8 mouse cellular contexts compared by ENCODE assay signal in the genomic region with DNA sequence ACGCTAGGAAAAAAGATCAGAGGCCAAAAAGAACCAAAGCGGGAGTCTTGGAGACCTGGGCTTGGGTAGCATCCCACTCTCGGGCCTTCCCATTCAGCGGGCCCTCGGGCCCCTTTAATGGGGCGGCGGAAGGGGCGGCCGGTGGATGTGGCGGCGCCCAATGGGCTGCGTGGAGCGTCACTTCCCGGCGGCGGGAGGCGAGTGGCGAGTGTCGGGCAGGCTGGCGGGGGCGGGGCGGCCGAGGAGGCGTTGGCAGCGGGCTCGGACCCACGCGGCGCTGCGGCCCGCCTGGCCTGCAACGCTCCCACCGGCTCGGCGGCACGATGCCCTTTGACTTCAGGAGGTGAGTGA. TPM values are rescaled to one million over a fixed set of nuclear protein-coding genes. Genes with fewer than 3 reads are reported as not detected.
DNase-seq lines count a peak whose midpoint lies in the region; ATAC-seq and TF ChIP-seq lines count a peak whose summit lies in the region.

Ergic1 (plus strand) TSS at position 200 of the 351 bp plus-strand sequence.

- peak; percentile 25 for TF ChIP-seq POLR2A in ES-Bruce4 (IDR thresholded peaks at IDR 0.05; ENCODE audit: insufficient read depth, low read length)

- peak; percentile 91 for DNase-seq in cerebellum, adult 11 months
- DNase-seq in heart, postnatal 14 days: peak; percentile 95
- DNase-seq in large intestine, adult 2 months (ENCODE audit: low read depth, low spot score): peak; percentile 53
- peak; percentile 93 for DNase-seq in stomach, postnatal 0 days (ENCODE audit: low spot score)

- H3K4me3 ChIP-seq in ES-Bruce4 (ENCODE audit: low read depth, low read length): peak within 1 kb of the TSS; percentile 98
- peak within 1 kb of the TSS; percentile 91 for H3K4me3 ChIP-seq in forebrain, embryonic 15.5 days
- H3K4me3 ChIP-seq in liver, embryonic 16.5 days (ENCODE audit: low read depth, low read length): peak within 1 kb of the TSS; percentile 69
- peak within 1 kb of the TSS; percentile 89 for H3K4me3 ChIP-seq in neural tube, embryonic 12.5 days
- peak within 1 kb of the TSS; percentile 76 for H3K4me3 ChIP-seq in stomach, postnatal 0 days (ENCODE audit: low read depth, low read length)

- H3K4me2 ChIP-seq in forebrain, embryonic 15.5 days (replicated peaks): peak within 1 kb of the TSS; percentile 93
- peak within 1 kb of the TSS; percentile 94 for H3K4me2 ChIP-seq in liver, embryonic 16.5 days (ENCODE audit: low read depth, low read length)
- peak within 1 kb of the TSS; percentile 86 for H3K4me2 ChIP-seq in neural tube, embryonic 12.5 days (replicated peaks)
- H3K4me2 ChIP-seq in stomach, postnatal 0 days (replicated peaks; ENCODE audit: low read depth): peak within 1 kb of the TSS; percentile 92

- intact Hi-C loops in heart, postnatal 14 days (cut with DNase I): no loop called here

- peak within 1 kb of the TSS; percentile 90 for H3K27ac ChIP-seq in ES-Bruce4 (ENCODE audit: insufficient read depth, low read length)
- peak within 1 kb of the TSS; percentile 85 for H3K27ac ChIP-seq in forebrain, embryonic 15.5 days (replicated peaks)
- peak within 1 kb of the TSS; percentile 30; the same call in 1 of the 2 replicates for H3K27ac ChIP-seq in liver, embryonic 16.5 days (ENCODE audit: low read length)
- H3K27ac ChIP-seq in neural tube, embryonic 12.5 days: peak within 1 kb of the TSS; percentile 50; the same call in 1 of the 2 replicates
- peak within 1 kb of the TSS; percentile 2 for H3K27ac ChIP-seq in stomach, postnatal 0 days (replicated peaks)

- no peak for TF ChIP-seq EP300 in ES-Bruce4 (IDR thresholded peaks at IDR 0.05; ENCODE audit: insufficient read depth, low read depth, low read length)
- TF ChIP-seq EP300 in stomach, postnatal 0 days (optimal IDR thresholded peaks at IDR 0.05): no peak

- no peaks in the 10 kb centered on the region for H3K9me3 ChIP-seq in ES-Bruce4 (replicated peaks; ENCODE audit: control insufficient read depth, insufficient read depth, low read length, poor library complexity, severe bottlenecking)
- H3K9me3 ChIP-seq in forebrain, embryonic 15.5 days: no peaks in the 10 kb centered on the region; the same call in 1 of the 2 replicates
- H3K9me3 ChIP-seq in liver, embryonic 16.5 days (replicated peaks; ENCODE audit: control insufficient read depth, low read length): no peaks in the 10 kb centered on the region
- no peaks in the 10 kb centered on the region; the same call in 1 of the 2 replicates for H3K9me3 ChIP-seq in neural tube, embryonic 12.5 days
- H3K9me3 ChIP-seq in stomach, postnatal 0 days (ENCODE audit: control insufficient read depth, low read length): no peaks in the 10 kb centered on the region

- H3K4me1 ChIP-seq in ES-Bruce4 (ENCODE audit: control insufficient read depth, insufficient read depth, low read length): peaks cover 2% of the 10 kb centered on the region
- peaks cover 33% of the 10 kb centered on the region for H3K4me1 ChIP-seq in forebrain, embryonic 15.5 days
- H3K4me1 ChIP-seq in liver, embryonic 16.5 days (ENCODE audit: control insufficient read depth, low read depth, low read length): peaks cover 27% of the 10 kb centered on the region
- H3K4me1 ChIP-seq in neural tube, embryonic 12.5 days: peaks cover 25% of the 10 kb centered on the region
- H3K4me1 ChIP-seq in stomach, postnatal 0 days (replicated peaks; ENCODE audit: control insufficient read depth, insufficient read depth): peaks cover 8% of the 10 kb centered on the region

- no peaks in the 10 kb centered on the region for H3K27me3 ChIP-seq in ES-Bruce4 (ENCODE audit: control insufficient read depth, insufficient read depth, low read length, poor library complexity, severe bottlenecking)
- H3K27me3 ChIP-seq in forebrain, embryonic 15.5 days: no peaks in the 10 kb centered on the region
- no peaks in the 10 kb centered on the region for H3K27me3 ChIP-seq in liver, embryonic 16.5 days (ENCODE audit: control insufficient read depth, insufficient read depth, low read depth, low read length)
- H3K27me3 ChIP-seq in neural tube, embryonic 12.5 days (replicated peaks): no peaks in the 10 kb centered on the region
- H3K27me3 ChIP-seq in stomach, postnatal 0 days (ENCODE audit: control insufficient read depth, insufficient read depth, low read length): no peaks in the 10 kb centered on the region

- H3K36me3 ChIP-seq in ES-Bruce4 (ENCODE audit: control insufficient read depth, insufficient read depth, low read length, poor library complexity, severe bottlenecking): 0 out of 2 replicates have a peak, but pooled peaks cover 4% of the 10 kb centered on the region
- H3K36me3 ChIP-seq in forebrain, embryonic 15.5 days: peaks cover 16% of the 10 kb centered on the region
- H3K36me3 ChIP-seq in liver, embryonic 16.5 days (ENCODE audit: control insufficient read depth, insufficient read depth): no peaks in the 10 kb centered on the region
- H3K36me3 ChIP-seq in neural tube, embryonic 12.5 days: peaks cover 26% of the 10 kb centered on the region
- H3K36me3 ChIP-seq in stomach, postnatal 0 days (ENCODE audit: control insufficient read depth, insufficient read depth, low read length): no peaks in the 10 kb centered on the region

- WGBS in forebrain, embryonic 15.5 days: under 1% methylated on average over 30 of the region's 36 CpGs
- WGBS in large intestine, adult 2 months: under 1% methylated on average over 34 of the region's 36 CpGs
- WGBS in liver, embryonic 16.5 days (ENCODE audit: insufficient replicate concordance): under 1% methylated on average over 27 of the region's 36 CpGs
- WGBS in neural tube, embryonic 12.5 days: under 1% methylated on average over 36 of the region's 36 CpGs
- 0% methylated on average over 19 of the region's 36 CpGs for WGBS in stomach, postnatal 0 days

- ATAC-seq in forebrain, embryonic 15.5 days (replicated peaks): peak; percentile 98
- peak; percentile 96 for ATAC-seq in liver, embryonic 16.5 days (ENCODE audit: low read depth)
- ATAC-seq in neural tube, embryonic 12.5 days (ENCODE audit: low FRiP score, low read depth): peak; percentile 97
- ATAC-seq in stomach, postnatal 0 days (ENCODE audit: low FRiP score, low TSS enrichment): peak; percentile 88

- TF ChIP-seq CTCF in ES-Bruce4 (IDR thresholded peaks at IDR 0.05; ENCODE audit: low read depth, low read length): no peak
- no peak for TF ChIP-seq CTCF in stomach, postnatal 0 days (IDR thresholded peaks at IDR 0.05; ENCODE audit: low read depth)

- H3K9ac ChIP-seq in ES-Bruce4 (ENCODE audit: low read depth, poor library complexity, severe bottlenecking): peak within 1 kb of the TSS; percentile 65
- H3K9ac ChIP-seq in forebrain, embryonic 15.5 days (replicated peaks): peak within 1 kb of the TSS; percentile 90
- H3K9ac ChIP-seq in liver, embryonic 16.5 days (ENCODE audit: low read depth, low read length): peak within 1 kb of the TSS; percentile 66
- H3K9ac ChIP-seq in neural tube, embryonic 12.5 days: peak within 1 kb of the TSS; percentile 87
- peak within 1 kb of the TSS; percentile 81 for H3K9ac ChIP-seq in stomach, postnatal 0 days (ENCODE audit: low read length)

RNA-seq across cellular contexts. Expression of gene Ergic1, which starts in this region (rescaled TPM):
- polyA plus RNA-seq in ES-Bruce4 (2011; ENCODE audit: insufficient read depth, insufficient read length, low read depth, missing spikeins): 166 and 167 TPM in 2 replicates
- 90.4 and 98.7 TPM in 2 replicates for polyA plus RNA-seq in forebrain, embryonic 15.5 days (2015; fragmentation: Nextera tagmentation; extraction: Ambion mirVana)
- 10 to 100 TPM; 51.1 to 59.5 TPM for total RNA-seq in heart, postnatal 14 days (2021)
- 113 TPM in 2 replicates for polyA plus RNA-seq in large intestine, adult 2 months (2012; rRNA removed)
- polyA plus RNA-seq in liver, embryonic 16.5 days (2015; fragmentation: Nextera tagmentation; extraction: Ambion mirVana): 36.0 and 39.0 TPM in 2 replicates
- 85.1 and 86.8 TPM in 2 replicates for polyA plus RNA-seq in neural tube, embryonic 12.5 days (2016; fragmentation: Nextera tagmentation; extraction: Ambion mirVana)
- polyA plus RNA-seq in stomach, postnatal 0 days (2015; fragmentation: Nextera tagmentation; extraction: Ambion mirVana): 64.2 and 65.5 TPM in 2 replicates

Comparison
In these comparisons a context has a peak if more than half of its experiments do, and no peak if none do; other contexts are left out.
1. Peak in every context shown above with its lines: DNase-seq, ATAC-seq, H3K4me3 ChIP-seq and H3K27ac ChIP-seq.
2. H3K27ac ChIP-seq: peak in every context shown above with its lines; median percentile 90 in ES-Bruce4; 85 in forebrain, embryonic 15.5 days; 50 in neural tube, embryonic 12.5 days; 30 in liver, embryonic 16.5 days; 2 in stomach, postnatal 0 days.